Mouse (Mus musculus) telencephalon, adult 2 months (tissue): ENCODE data around the gene Sin3a.

ENCODE experiments used
- DNase-seq: peaks from one replicate; pipeline ENCODE4 v3.0.0-alpha.2; 2011; ENCODE audit warnings: low read depth, low spot score

Sin3a gene

GRCm38 (mm10) chr9:57137246-57137645 is 65.4 kb downstream of the Sin3a start:
- DNase-seq, result no peak

- DNase-seq, result no peak
Observed at GRCm38 (mm10) chr9:57137777-57138176, 65.9 kb downstream of the Sin3a start.

- no peak for DNase-seq
Observed at GRCm38 (mm10) chr9:57138507-57138906, 66.7 kb downstream of the Sin3a start.

- DNase-seq, result no peak
Observed at GRCm38 (mm10) chr9:57139110-57139509, 67.3 kb downstream of the Sin3a start.

- DNase-seq, result no peak
Observed at GRCm38 (mm10) chr9:57139571-57139970, 67.7 kb downstream of the Sin3a start.

GRCm38 (mm10) chr9:57141417-57142353 is 69.8 kb downstream of the Sin3a start:
- DNase-seq, result no peak

- DNase-seq, result no peak
Observed at GRCm38 (mm10) chr9:57143212-57143611, 71.4 kb downstream of the Sin3a start.

GRCm38 (mm10) chr9:57144830-57145229 is 73.0 kb downstream of the Sin3a start:
- no peak for DNase-seq

GRCm38 (mm10) chr9:57146451-57147066 is 74.7 kb downstream of the Sin3a start:
- no peak for DNase-seq

- DNase-seq, result no peak
Observed at GRCm38 (mm10) chr9:57147205-57148143, 75.6 kb downstream of the Sin3a start.

- DNase-seq, result peak; percentile 97
Observed at GRCm38 (mm10) chr9:57148144-57148878, 76.5 kb downstream of the Sin3a start, which contains the start of gene Neil1. TSS of gene Neil1 (minus strand) at chr9:57148305.

- no peak for DNase-seq
Observed at GRCm38 (mm10) chr9:57149021-57149420, 77.2 kb downstream of the Sin3a start.

- no peak for DNase-seq
Observed at GRCm38 (mm10) chr9:57150192-57150591, 78.4 kb downstream of the Sin3a start.

GRCm38 (mm10) chr9:57152331-57152730 is 80.5 kb downstream of the Sin3a start:
- DNase-seq, result no peak

GRCm38 (mm10) chr9:57156383-57156782 is 84.5 kb downstream of the Sin3a start:
- DNase-seq, result no peak

- no peak for DNase-seq
Observed at GRCm38 (mm10) chr9:57156823-57157222, 85.0 kb downstream of the Sin3a start.

- peak; percentile 28 for DNase-seq
Observed at GRCm38 (mm10) chr9:57157499-57157898, 85.7 kb downstream of the Sin3a start.

- peak; percentile 97 for DNase-seq
Observed at GRCm38 (mm10) chr9:57158013-57158470, 86.2 kb downstream of the Sin3a start, which contains the start of gene Commd4. TSS of gene Commd4 (minus strand) at chr9:57158331.

- no peak for DNase-seq
Observed at GRCm38 (mm10) chr9:57158506-57158905, 86.7 kb downstream of the Sin3a start.

GRCm38 (mm10) chr9:57162496-57162895 is 90.7 kb downstream of the Sin3a start:
- no peak for DNase-seq

- DNase-seq, result no peak
Observed at GRCm38 (mm10) chr9:57163137-57163536, 91.3 kb downstream of the Sin3a start.
